Mouse (Mus musculus) intestine, embryonic 15.5 days (tissue): ENCODE results near the gene Cd44. TPM values are rescaled to one million over a fixed set of nuclear protein-coding genes. Genes with fewer than 3 reads are reported as not detected.

ENCODE experiments used
- ATAC-seq: fragments of 200-750 bp; cut with Nextera tagmentation; 2 replicates; pipeline ENCODE4 v1.8.0; 2017; ENCODE audit warnings: moderate TSS enrichment, moderate library complexity
- H3K27ac ChIP-seq: fragments of 300-500 bp; sonication (generic); 2 replicates; pipeline ENCODE4 v1.5.1; 2015; ENCODE audit warnings: mild to moderate bottlenecking, inconsistent platforms
- H3K27me3 ChIP-seq: fragments of 300-500 bp; sonication (generic); replicated peaks from 2 replicates; pipeline ENCODE4 v1.6.1; 2015; ENCODE audit warnings: inconsistent platforms
- H3K36me3 ChIP-seq: fragments of 300-500 bp; sonication (generic); 2 replicates; pipeline ENCODE4 v1.6.1; 2015; ENCODE audit warnings: inconsistent platforms
- H3K4me1 ChIP-seq: fragments of 300-500 bp; sonication (generic); replicated peaks from 2 replicates; pipeline ENCODE4 v1.6.1; 2015; ENCODE audit warnings: inconsistent platforms
- H3K4me2 ChIP-seq: fragments of 300-500 bp; sonication (generic); replicated peaks from 2 replicates; pipeline ENCODE4 v1.6.1; 2015; ENCODE audit warnings: mild to moderate bottlenecking, inconsistent platforms
- H3K4me3 ChIP-seq: fragments of 300-500 bp; sonication (generic); replicated peaks from 2 replicates; pipeline ENCODE4 v1.5.1; 2015; ENCODE audit warnings: inconsistent platforms
- H3K9ac ChIP-seq: fragments of 300-500 bp; sonication (generic); 2 replicates; pipeline ENCODE4 v1.6.1; 2015; ENCODE audit warnings: inconsistent platforms
- H3K9me3 ChIP-seq: fragments of 300-500 bp; sonication (generic); 2 replicates; pipeline ENCODE4 v1.6.1; 2016; ENCODE audit warnings: inconsistent platforms
- WGBS: fragments of 180-500 bp; shearing (Covaris S2); methylation state at CpG from one replicate; pipeline ENCODE4 v1.1.7; 2015; 5-methylcytosine and 5-hydroxymethylcytosine counted together
- polyA plus RNA-seq: library from polyadenylated mRNA; unstranded; fragments of >200 nt; fragmentation: Nextera tagmentation; extraction: Ambion mirVana; gene quantifications from 2 replicates; pipeline ENCODE4 v1.2.1, GENCODE M21; 2015

The Cd44 gene
- polyA plus RNA-seq, 1 experiment from 2014 or later = 13.8 TPM

GRCm38 (mm10) chr2:102771304-102771703 is 130.2 kb downstream of the Cd44 start:
- no peak overlapping the region for H3K27ac ChIP-seq
- H3K4me2 ChIP-seq = no peak overlapping the region
- no peak overlapping the region for H3K9ac ChIP-seq
- H3K4me1 ChIP-seq = no peaks in the 10 kb centered on the region
- no peak for ATAC-seq
- 90% methylated on average over 1 of the region's 1 CpGs for WGBS
- no peaks in the 10 kb centered on the region for H3K27me3 ChIP-seq
- H3K36me3 ChIP-seq = no peaks in the 10 kb centered on the region
- no peaks in the 10 kb centered on the region for H3K9me3 ChIP-seq
- H3K4me3 ChIP-seq = no peak overlapping the region

- 58% methylated on average over 3 of the region's 3 CpGs for WGBS
Measured at GRCm38 (mm10) chr2:102768267-102768666, 133.2 kb downstream of the Cd44 start.

GRCm38 (mm10) chr2:102764602-102765374 is 136.7 kb downstream of the Cd44 start:
- no peaks in the 10 kb centered on the region for H3K27me3 ChIP-seq
- H3K27ac ChIP-seq = no peak overlapping the region
- H3K36me3 ChIP-seq = no peaks in the 10 kb centered on the region
- H3K4me2 ChIP-seq = no peak overlapping the region
- WGBS = 56% methylated on average over 8 of the region's 8 CpGs
- H3K9me3 ChIP-seq = no peaks in the 10 kb centered on the region
- no peak overlapping the region for H3K4me3 ChIP-seq
- ATAC-seq = no peak
- H3K9ac ChIP-seq = no peak overlapping the region
- H3K4me1 ChIP-seq = no peaks in the 10 kb centered on the region

More at GRCm38 (mm10) chr2:102768267-102768666, 133.2 kb downstream of the Cd44 start:
- Histone ChIP-seq H3K4me1 (no peaks in the 10 kb centered on the region), H3K9me3 (no peaks in the 10 kb centered on the region), H3K27me3 (no peaks in the 10 kb centered on the region), H3K4me3 (no peak overlapping the region), H3K4me2 (no peak overlapping the region), H3K36me3 (no peaks in the 10 kb centered on the region), H3K27ac (no peak overlapping the region), H3K9ac (no peak overlapping the region)
- no peak for ATAC-seq

- Histone ChIP-seq H3K9me3 (no peaks in the 10 kb centered on the region), H3K4me2 (no peak overlapping the region), H3K27ac (no peak overlapping the region), H3K4me1 (no peaks in the 10 kb centered on the region), H3K27me3 (no peaks in the 10 kb centered on the region), H3K36me3 (no peaks in the 10 kb centered on the region), H3K4me3 (no peak overlapping the region), H3K9ac (no peak overlapping the region)
- WGBS = over 99% methylated on average over 2 of the region's 2 CpGs
- ATAC-seq = no peak
Measured at GRCm38 (mm10) chr2:102763991-102764390, 137.5 kb downstream of the Cd44 start.

- H3K4me3 ChIP-seq = no peak overlapping the region
- H3K9me3 ChIP-seq = no peaks in the 10 kb centered on the region
- no peak overlapping the region for H3K9ac ChIP-seq
- no peaks in the 10 kb centered on the region for H3K4me1 ChIP-seq
- H3K4me2 ChIP-seq = no peak overlapping the region
- 86% methylated on average over 3 of the region's 3 CpGs for WGBS
- H3K27me3 ChIP-seq = no peaks in the 10 kb centered on the region
- H3K27ac ChIP-seq = no peak overlapping the region
- ATAC-seq = no peak
- no peaks in the 10 kb centered on the region for H3K36me3 ChIP-seq
Measured at GRCm38 (mm10) chr2:102763176-102763575, 138.3 kb downstream of the Cd44 start.

Other genes with a start within 250 kb of the Cd44 start
- gene Slc1a2, start 243.0 kb downstream of the Cd44 start, polyA plus RNA-seq = 0.15 and 0.36 TPM in 2 replicates
- 34.9 and 36.6 TPM in 2 replicates for gene Pdhx, start 171.8 kb upstream of the Cd44 start, polyA plus RNA-seq
- gene Apip, start 172.0 kb upstream of the Cd44 start, polyA plus RNA-seq = 55.1 and 55.6 TPM in 2 replicates